Mouse (Mus musculus) gastrocnemius, postnatal 4 days (tissue): ENCODE data around the gene Efna1. TPM values are rescaled to one million over a fixed set of nuclear protein-coding genes. Genes with fewer than 3 reads are reported as not detected.

Experiments used
- DNase-seq, 2 experiments: peaks; one replicate each; pipeline ENCODE4 v3.0.0; 2021 to 2022; ENCODE audit warnings: low spot score in 2 of 2, mixed read lengths in 2 of 2
- total RNA-seq, 2 experiments: library from RNA; stranded (reverse); gene quantifications; 2 replicates each; pipeline ENCODE4 v1.2.3; 2021

Gene Efna1
- total RNA-seq, 2 experiments from 2014 or later: 20.4 to 21.8 TPM

DNA sequence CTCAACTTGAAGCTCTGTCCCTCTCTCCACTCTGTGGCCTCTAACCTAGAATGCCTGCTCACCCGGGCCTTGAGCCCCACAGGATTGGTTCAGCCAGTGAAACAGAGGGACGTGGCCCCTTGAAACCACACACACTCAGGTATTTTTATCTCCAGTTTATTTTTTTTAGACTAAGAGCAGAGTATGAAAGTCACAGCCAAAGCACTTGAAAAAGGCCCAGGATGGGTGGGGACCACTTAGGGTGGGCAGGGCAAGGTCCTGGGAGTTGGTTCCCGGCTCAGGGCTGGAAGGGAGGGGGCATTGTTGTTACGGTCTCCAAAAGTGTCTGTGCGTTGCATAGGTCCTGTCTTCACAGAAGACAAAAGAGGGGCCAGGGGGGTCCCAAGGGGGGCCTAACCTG, 33.4 kb upstream of the Efna1 start:
- no peak for DNase-seq

DNA sequence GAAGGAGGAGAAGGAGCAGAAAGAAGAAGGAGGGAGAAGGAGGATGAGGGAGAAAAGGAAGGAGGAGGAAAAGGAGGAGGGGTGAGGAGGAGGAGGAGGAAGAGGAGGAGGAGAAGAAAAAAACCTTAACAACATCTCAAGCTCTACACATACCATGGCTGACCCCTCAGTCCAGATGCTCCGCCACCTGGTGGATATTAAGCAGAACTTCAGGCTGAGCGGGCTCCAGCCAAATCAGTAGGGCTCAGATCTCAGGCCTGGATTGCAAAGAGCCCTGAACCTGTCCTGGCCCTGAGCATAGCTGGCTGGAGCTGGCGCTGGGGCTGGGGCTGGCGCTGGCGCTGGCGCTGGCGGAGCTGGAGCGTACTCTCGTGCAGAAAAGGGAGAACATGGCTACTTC, 27.1 kb upstream of the Efna1 start:
- DNase-seq: no peak

DNA sequence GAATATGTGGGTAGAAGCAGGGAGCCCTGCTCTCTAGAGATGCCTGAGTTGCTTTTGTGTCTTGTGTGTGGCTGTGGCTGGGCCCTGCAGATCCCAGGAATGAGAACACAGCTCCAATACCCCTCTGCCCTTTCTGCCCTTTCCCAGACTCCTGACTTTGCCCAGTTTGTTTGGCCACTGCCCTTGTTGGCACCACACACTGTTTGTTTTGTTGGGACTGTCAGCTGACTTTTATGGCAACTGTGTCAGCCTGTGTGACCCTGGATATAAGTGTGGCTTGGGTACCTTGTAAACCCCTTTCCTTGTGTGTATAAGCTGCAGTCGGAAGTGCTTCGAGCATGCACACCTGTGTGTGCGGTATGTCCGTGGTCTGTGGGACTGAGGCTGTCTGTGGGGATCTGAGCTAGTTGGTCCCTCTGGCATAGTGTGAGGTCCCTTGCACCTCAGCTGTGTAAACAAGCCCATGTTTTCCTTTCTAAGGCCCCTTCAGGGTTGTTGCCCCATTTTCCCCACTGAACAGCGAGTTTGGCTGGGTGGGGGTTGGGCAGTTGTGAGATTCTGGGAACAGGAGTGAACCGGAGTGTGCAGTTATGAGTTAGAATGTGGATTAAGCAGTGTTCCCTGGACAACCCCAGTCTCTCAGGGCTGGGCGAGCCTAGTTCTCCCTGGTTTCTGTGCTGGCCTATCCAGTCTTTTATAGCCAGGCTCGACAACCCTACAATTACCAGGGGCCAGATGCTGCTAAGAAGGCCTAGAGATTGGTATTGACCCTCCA, 24.8 kb upstream of the Efna1 start:
- DNase-seq: no peak

DNA sequence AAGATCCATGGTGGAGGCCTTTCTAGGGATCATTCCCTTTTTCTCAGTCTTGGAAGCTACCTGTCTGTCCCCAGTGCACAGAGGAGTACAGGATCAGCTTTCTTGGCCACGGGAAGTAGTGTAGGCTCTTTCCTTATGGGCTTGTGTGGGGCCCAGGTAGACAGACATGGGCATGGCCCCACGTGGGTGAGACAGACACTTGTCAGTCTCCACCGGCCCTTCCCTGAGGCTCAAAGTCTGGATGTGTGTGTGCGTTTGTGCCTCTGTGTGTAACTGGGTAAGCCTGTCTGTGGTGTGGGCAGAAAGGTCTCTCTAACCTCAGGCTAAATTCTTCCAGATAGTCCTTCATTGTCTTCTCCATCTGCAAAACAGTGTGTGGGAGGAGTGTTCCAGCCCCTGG, 24.2 kb upstream of the Efna1 start:
- DNase-seq: no peak

DNA sequence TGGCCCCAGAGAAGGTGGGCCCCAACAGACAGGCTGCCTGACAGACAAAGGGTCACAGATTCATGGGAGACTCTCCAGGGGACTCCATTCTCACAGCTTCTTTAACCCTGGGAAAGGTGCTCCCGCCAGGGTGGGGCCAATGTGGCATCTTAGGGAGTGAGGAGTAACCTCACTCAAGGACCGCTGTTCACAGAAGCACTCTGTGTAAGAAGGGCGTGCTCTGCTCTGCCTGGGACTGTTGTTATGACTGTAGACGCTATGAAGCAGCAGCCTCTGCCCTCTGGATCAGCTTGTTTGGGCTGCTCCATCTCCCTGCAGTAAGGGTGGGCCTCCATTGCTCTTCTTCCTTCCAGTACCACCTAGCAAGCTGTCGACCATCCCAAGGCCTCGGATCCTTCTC, 23.5 kb upstream of the Efna1 start:
- DNase-seq: no peak

DNA sequence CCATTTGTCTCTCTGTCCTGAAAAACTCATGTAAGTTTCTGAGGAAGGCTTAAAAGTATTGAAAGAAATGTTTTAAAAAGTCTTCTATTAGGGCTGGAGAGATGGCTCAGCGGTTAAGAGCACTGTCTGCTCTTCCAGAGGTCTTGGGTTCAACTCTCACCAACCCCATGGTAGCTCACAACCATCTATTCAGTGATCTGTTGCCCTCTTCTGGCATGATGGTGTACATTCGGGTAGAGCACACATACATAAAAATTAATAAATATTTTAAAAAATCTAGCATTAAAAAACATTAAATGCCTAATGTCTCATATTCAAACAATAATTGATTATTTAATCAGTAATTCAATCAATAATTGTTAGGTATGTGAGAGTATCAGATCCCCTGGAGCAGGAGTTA, 19.6 kb upstream of the Efna1 start:
- no peak for DNase-seq

- DNase-seq: no peak
Measured at GRCm38 (mm10) chr3:89300071-89300470, 19.1 kb upstream of the Efna1 start.

DNA sequence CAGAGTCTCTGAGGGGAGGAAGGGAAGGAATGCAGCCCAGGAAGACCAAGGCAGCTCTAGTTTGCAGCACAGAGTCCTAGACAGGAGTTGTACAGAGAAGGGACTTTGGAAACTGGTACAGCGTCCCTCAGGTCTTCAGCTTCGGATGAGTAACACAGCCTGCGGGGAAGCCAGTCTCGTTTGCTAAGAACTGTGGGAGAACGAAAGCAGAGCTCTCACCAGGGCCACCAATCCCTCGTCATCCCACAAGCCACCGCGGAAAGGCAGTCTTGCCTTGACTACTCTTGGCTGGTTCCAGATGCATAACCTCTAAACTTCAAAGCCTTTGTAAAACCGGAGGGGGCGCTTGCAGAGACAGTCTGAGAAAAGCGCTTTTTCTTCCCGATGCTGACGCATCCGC, 18.6 kb upstream of the Efna1 start:
- no peak for DNase-seq

GRCm38 (mm10) chr3:89298908-89299307, 18.0 kb upstream of the Efna1 start:
- no peak for DNase-seq

- no peak for DNase-seq
Measured at GRCm38 (mm10) chr3:89296761-89297396, 15.9 kb upstream of the Efna1 start.

- DNase-seq: no peak
Measured at GRCm38 (mm10) chr3:89295685-89296230, 14.8 kb upstream of the Efna1 start.

DNA sequence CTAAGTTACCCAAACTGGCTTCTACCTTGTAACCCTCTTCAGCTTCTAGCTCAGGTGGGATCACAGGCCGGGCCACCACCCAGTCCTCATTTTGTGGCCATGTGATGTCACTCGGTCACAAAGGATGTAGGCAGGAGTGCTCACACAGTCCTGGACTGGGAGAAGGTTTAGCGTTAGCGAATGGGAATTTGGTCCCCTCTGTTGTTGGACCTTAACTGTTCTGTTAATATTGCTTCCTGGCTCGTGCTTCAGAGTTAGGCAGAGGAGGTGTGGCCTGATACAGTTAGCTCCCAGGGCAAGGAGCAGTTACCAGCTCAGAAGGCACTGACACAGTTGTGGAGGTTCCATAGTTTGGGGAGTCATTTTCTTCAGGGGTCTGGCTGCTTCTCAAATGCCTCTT, 13.3 kb upstream of the Efna1 start:
- DNase-seq: no peak

DNA sequence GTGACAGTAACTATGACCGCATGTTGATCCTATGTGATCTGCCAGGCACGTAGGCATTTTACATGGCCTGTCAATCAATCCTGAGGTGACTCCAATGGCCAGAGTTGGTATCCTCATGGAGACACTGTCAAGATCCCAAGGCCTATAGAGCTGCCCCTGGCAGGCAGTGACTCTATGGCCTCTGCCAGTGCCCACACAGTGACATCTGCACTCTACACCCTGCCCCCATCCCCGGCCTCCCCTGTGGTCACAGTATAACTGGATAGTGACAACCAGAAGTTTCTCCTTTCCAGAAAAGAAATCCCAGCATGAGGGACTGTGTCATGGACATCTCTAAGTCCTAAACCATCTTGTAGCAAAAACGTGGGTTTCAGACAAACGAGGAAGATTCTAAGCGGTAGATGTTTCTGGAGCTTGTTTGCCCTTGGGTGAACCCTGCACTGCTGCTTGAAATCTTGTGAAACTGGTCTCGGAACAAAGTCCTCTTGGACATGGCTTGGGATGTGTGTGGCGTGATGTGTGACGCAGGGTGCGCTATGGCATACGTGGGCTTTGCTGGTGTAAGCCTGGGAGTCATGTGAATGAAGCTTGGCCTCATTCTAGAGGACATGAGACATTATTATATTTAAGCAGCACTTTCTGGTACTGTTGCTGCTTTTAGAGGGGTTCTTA, 12.4 kb upstream of the Efna1 start:
- no peak for DNase-seq

GRCm38 (mm10) chr3:89292303-89292702, 11.4 kb upstream of the Efna1 start:
- DNase-seq: no peak

- no peak for DNase-seq
Measured at GRCm38 (mm10) chr3:89291874-89292273, 10.9 kb upstream of the Efna1 start.

GRCm38 (mm10) chr3:89288503-89288928, 7.6 kb upstream of the Efna1 start:
- DNase-seq: no peak

- no peak for DNase-seq
Measured at GRCm38 (mm10) chr3:89287286-89287685, 6.3 kb upstream of the Efna1 start.

DNA sequence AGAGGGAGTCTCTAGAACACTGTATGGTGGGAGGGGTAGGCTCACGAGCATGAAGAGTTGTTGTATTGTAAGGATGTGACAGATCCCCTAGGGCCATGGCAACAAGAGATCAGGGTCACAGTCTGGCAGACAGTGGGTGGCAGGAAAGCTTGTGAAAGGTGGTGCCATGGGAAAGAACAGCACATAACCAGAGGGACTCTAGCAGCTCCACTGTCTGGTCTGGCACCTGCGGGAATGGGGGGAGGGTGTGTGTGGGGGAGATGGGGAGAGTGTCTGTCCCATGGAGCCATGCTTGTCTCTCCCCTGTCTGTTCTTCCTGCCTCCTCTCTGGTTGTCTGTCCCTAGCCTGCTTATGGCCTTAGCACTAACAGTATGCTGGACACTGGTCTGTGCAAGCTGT, 4.6 kb upstream of the Efna1 start:
- no peak for DNase-seq

DNA sequence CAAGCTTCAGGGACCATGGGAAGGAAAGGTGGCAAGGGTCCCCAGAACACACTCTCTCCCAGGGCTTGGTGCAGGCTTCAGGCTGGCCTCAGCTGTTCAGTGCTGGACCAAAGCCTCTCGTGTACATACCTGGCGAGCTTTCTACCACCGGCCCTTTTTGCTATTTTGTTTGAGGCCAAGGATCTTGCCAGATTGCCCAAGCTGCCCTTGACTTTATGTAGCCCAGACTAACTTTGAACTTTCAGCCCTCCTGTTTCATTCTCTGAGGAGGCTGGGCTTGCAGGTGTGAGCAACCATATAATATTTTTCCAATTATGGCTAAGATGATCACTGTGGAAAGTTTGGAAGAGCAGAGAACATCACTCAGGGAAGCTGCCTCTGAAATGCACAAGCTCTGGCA, 3.3 kb upstream of the Efna1 start:
- DNase-seq: no peak

- DNase-seq: no peak
Measured at GRCm38 (mm10) chr3:89282291-89282643, 1.3 kb upstream of the Efna1 start.

DNA sequence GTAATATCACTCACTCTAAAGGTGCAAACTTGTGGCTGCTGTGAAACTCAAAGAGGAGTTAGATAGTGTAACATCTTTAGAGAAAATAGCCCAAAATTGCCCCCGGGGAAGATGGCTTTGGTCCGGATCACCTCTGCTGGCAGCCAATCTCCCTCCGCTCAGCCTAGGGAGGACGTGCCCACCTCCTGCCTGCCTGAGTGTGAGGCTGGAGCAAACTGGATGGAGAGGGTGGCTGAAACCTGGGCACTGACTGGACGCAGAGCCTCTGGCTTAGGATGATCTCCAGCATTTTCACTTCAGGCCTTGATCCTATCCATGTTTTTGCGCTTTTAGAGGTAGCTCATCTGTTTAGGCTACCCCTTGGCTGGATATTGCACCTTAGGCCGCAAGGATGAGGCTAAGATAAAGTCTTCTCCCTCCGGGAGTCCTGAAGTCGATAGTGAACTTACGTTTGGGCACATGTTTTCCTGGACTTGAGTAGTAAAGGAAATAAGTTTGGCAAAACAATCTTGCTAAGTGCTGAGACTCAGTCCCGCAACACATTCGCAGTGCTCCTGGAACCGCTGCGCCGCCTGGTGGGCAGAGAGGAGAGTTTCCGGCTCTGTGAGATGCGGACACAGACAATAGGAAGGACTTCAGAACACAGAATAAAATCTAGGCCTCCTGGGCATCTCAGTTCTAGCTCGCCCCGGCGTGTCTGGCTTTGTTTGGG, 793 bp upstream of the Efna1 start:
- DNase-seq: peak; percentile 80 to 83
